Mouse (Mus musculus): ENCODE measurements around the gene Lmbr1l. TPM values are rescaled to one million over a fixed set of nuclear protein-coding genes. Genes with fewer than 3 reads are reported as not detected.

Gene Lmbr1l
- polyA plus RNA-seq, 1 experiment from 2014 or later: 43.2 TPM

GRCm38 (mm10) chr15:98914903-98915302 lies 3.1 kb downstream of the Lmbr1l start:
- H3K4me1 ChIP-seq: peaks cover 34% of the 10 kb centered on the region
- ATAC-seq (replicated peaks): no peak
- 89% methylated on average over 6 of the region's 6 CpGs for WGBS

GRCm38 (mm10) chr15:98904692-98905091 lies 13.3 kb downstream of the Lmbr1l start:
- H3K27ac ChIP-seq (replicated peaks): no peak overlapping the region
- WGBS: 28% methylated on average over 10 of the region's 10 CpGs
- ATAC-seq (replicated peaks): no peak
- H3K9me3 ChIP-seq: no peaks in the 10 kb centered on the region
- no peak overlapping the region for H3K4me3 ChIP-seq
- H3K4me2 ChIP-seq (replicated peaks): no peak overlapping the region
- peaks cover 62% of the 10 kb centered on the region for H3K36me3 ChIP-seq
- peaks cover 3% of the 10 kb centered on the region; the same call in 1 of the 2 replicates for H3K27me3 ChIP-seq
- no peaks in the 10 kb centered on the region for H3K4me1 ChIP-seq
- no peak overlapping the region for H3K9ac ChIP-seq (replicated peaks)

More at GRCm38 (mm10) chr15:98914903-98915302, 3.1 kb downstream of the Lmbr1l start:
- H3K9ac ChIP-seq (replicated peaks): no peak overlapping the region
- no peak overlapping the region for H3K4me3 ChIP-seq
- H3K27ac ChIP-seq (replicated peaks): no peak overlapping the region
- H3K27me3 ChIP-seq: no peaks in the 10 kb centered on the region
- peaks cover 35% of the 10 kb centered on the region for H3K36me3 ChIP-seq
- H3K9me3 ChIP-seq: no peaks in the 10 kb centered on the region
- H3K4me2 ChIP-seq (replicated peaks): peak overlapping the region; percentile 76; the same call in 1 of the 2 replicates

GRCm38 (mm10) chr15:98902600-98902999 lies 15.4 kb downstream of the Lmbr1l start:
- H3K4me2 ChIP-seq (replicated peaks): no peak overlapping the region
- no peak overlapping the region for H3K27ac ChIP-seq (replicated peaks)
- peaks cover 11% of the 10 kb centered on the region for H3K4me1 ChIP-seq
- H3K9me3 ChIP-seq: no peaks in the 10 kb centered on the region
- peaks cover 22% of the 10 kb centered on the region; the same call in 1 of the 2 replicates for H3K27me3 ChIP-seq
- no peak overlapping the region for H3K4me3 ChIP-seq
- WGBS: 92% methylated on average over 2 of the region's 2 CpGs
- ATAC-seq (replicated peaks): no peak
- peaks cover 41% of the 10 kb centered on the region for H3K36me3 ChIP-seq
- no peak overlapping the region for H3K9ac ChIP-seq (replicated peaks)

GRCm38 (mm10) chr15:98901530-98901929 lies 16.5 kb downstream of the Lmbr1l start:
- WGBS: 75% methylated on average over 1 of the region's 1 CpGs
- H3K4me1 ChIP-seq: peaks cover 13% of the 10 kb centered on the region
- H3K27me3 ChIP-seq: peaks cover 31% of the 10 kb centered on the region
- no peak overlapping the region for H3K9ac ChIP-seq (replicated peaks)
- no peak overlapping the region for H3K4me2 ChIP-seq (replicated peaks)
- H3K9me3 ChIP-seq: no peaks in the 10 kb centered on the region
- H3K36me3 ChIP-seq: peaks cover 32% of the 10 kb centered on the region
- no peak overlapping the region for H3K4me3 ChIP-seq
- ATAC-seq (replicated peaks): no peak
- H3K27ac ChIP-seq (replicated peaks): no peak overlapping the region

- no peak within 1 kb of the TSS for H3K9ac ChIP-seq (replicated peaks)
- H3K4me1 ChIP-seq: peaks cover 40% of the 10 kb centered on the region
- H3K27me3 ChIP-seq: peaks cover 65% of the 10 kb centered on the region
- no peaks in the 10 kb centered on the region for H3K9me3 ChIP-seq
- WGBS: under 1% methylated on average over 41 of the region's 41 CpGs
- peak within 1 kb of the TSS; percentile 15 for H3K4me3 ChIP-seq
- no peak within 1 kb of the TSS for H3K27ac ChIP-seq (replicated peaks)
- peak within 1 kb of the TSS; percentile 26 for H3K4me2 ChIP-seq (replicated peaks)
- peaks cover 3% of the 10 kb centered on the region for H3K36me3 ChIP-seq
- 0 out of 2 replicates have a peak, but pooled peaks have one; percentile 14 for ATAC-seq (replicated peaks)
Observed at GRCm38 (mm10) chr15:98897928-98898800, 19.9 kb downstream of the Lmbr1l start, which contains the start of gene Dhh. Gene Dhh (minus strand): TSS chr15:98898540.

GRCm38 (mm10) chr15:98897495-98897894 lies 20.5 kb downstream of the Lmbr1l start:
- no peak for ATAC-seq (replicated peaks)
- no peaks in the 10 kb centered on the region for H3K36me3 ChIP-seq
- H3K9ac ChIP-seq (replicated peaks): no peak overlapping the region
- 5% methylated on average over 10 of the region's 10 CpGs for WGBS
- H3K4me3 ChIP-seq: no peak overlapping the region
- H3K4me2 ChIP-seq (replicated peaks): no peak overlapping the region
- H3K27me3 ChIP-seq: peaks cover 71% of the 10 kb centered on the region
- no peak overlapping the region for H3K27ac ChIP-seq (replicated peaks)
- no peaks in the 10 kb centered on the region for H3K9me3 ChIP-seq
- H3K4me1 ChIP-seq: peaks cover 40% of the 10 kb centered on the region

GRCm38 (mm10) chr15:98895635-98896589 lies 22.1 kb downstream of the Lmbr1l start:
- Histone ChIP-seq H3K36me3 (no peaks in the 10 kb centered on the region), H3K4me2 (replicated peaks) (peak overlapping the region; percentile 37), H3K27ac (replicated peaks) (no peak overlapping the region), H3K27me3 (peaks cover 81% of the 10 kb centered on the region), H3K9ac (replicated peaks) (0 out of 2 replicates have a peak overlapping the region, but pooled peaks have one; percentile 11), H3K4me3 (peak overlapping the region; percentile 49), H3K4me1 (peaks cover 43% of the 10 kb centered on the region), H3K9me3 (no peaks in the 10 kb centered on the region)
- WGBS: 2% methylated on average over 41 of the region's 41 CpGs
- ATAC-seq (replicated peaks): no peak

- Histone ChIP-seq H3K4me1 (peaks cover 43% of the 10 kb centered on the region), H3K27ac (replicated peaks) (no peak overlapping the region), H3K4me3 (peak overlapping the region; percentile 49), H3K9ac (replicated peaks) (peak overlapping the region; percentile 37; the same call in 1 of the 2 replicates), H3K9me3 (no peaks in the 10 kb centered on the region), H3K27me3 (peaks cover 85% of the 10 kb centered on the region), H3K36me3 (no peaks in the 10 kb centered on the region), H3K4me2 (replicated peaks) (peak overlapping the region; percentile 94)
- ATAC-seq (replicated peaks): no peak
- 1% methylated on average over 38 of the region's 38 CpGs for WGBS
Observed at GRCm38 (mm10) chr15:98894746-98895634, 23.0 kb downstream of the Lmbr1l start.

- Histone ChIP-seq H3K4me3 (peak within 1 kb of the TSS; percentile 49), H3K9ac (replicated peaks) (peak within 1 kb of the TSS; percentile 37), H3K27ac (replicated peaks) (no peak within 1 kb of the TSS), H3K4me1 (peaks cover 43% of the 10 kb centered on the region), H3K27me3 (peaks cover 79% of the 10 kb centered on the region), H3K4me2 (replicated peaks) (peak within 1 kb of the TSS; percentile 94), H3K36me3 (no peaks in the 10 kb centered on the region), H3K9me3 (no peaks in the 10 kb centered on the region)
- WGBS: under 1% methylated on average over 77 of the region's 77 CpGs
- ATAC-seq (replicated peaks): 0 out of 2 replicates have a peak, but pooled peaks have one; percentile 23
Observed at GRCm38 (mm10) chr15:98893940-98894745, 23.9 kb downstream of the Lmbr1l start, which contains the start of gene Rhebl1. Gene Rhebl1 (minus strand): TSS chr15:98894540.

GRCm38 (mm10) chr15:98893036-98893435 lies 25.0 kb downstream of the Lmbr1l start:
- Histone ChIP-seq H3K4me2 (replicated peaks) (no peak overlapping the region), H3K9ac (replicated peaks) (no peak overlapping the region), H3K4me1 (peaks cover 36% of the 10 kb centered on the region), H3K4me3 (no peak overlapping the region), H3K27me3 (peaks cover 68% of the 10 kb centered on the region), H3K9me3 (no peaks in the 10 kb centered on the region), H3K36me3 (no peaks in the 10 kb centered on the region), H3K27ac (replicated peaks) (no peak overlapping the region)
- ATAC-seq (replicated peaks): no peak
- WGBS: 48% methylated on average over 4 of the region's 4 CpGs

Data from forebrain, embryonic 15.5 days (tissue).